Mouse (Mus musculus) megakaryocyte, adult 5-6 weeks (primary cell): Measurements from ENCODE around the gene Gse1. TPM values are rescaled to one million over a fixed set of nuclear protein-coding genes. Genes with fewer than 3 reads are reported as not detected.
"Not testable (repeated sequence)": the region's sequence is repeated elsewhere in the genome, so short reads cannot be mapped to it uniquely, and the experiment has no call there.

Experiments used
- ATAC-seq: 2 replicates; pipeline ENCODE4 v1.8.0; 2016; ENCODE audit warnings: mild to moderate bottlenecking, inconsistent platforms; ENCODE audit not compliant: poor library complexity, severe bottlenecking
- total RNA-seq, 2 experiments: library from RNA; stranded (forward) in 1 of 2; stranded (reverse) in 1 of 2; fragments of 153-499, 151-499 nt in 1 of 2; fragments of 221-1000, 200-1000 nt in 1 of 2; gene quantifications; 2 replicates each; pipeline versions ENCODE4 v1.2.3 to v1.2.4; 2015 to 2017

The Gse1 gene
- total RNA-seq, 2 experiments from 2014 or later = 6.1 to 18.3 TPM

DNA sequence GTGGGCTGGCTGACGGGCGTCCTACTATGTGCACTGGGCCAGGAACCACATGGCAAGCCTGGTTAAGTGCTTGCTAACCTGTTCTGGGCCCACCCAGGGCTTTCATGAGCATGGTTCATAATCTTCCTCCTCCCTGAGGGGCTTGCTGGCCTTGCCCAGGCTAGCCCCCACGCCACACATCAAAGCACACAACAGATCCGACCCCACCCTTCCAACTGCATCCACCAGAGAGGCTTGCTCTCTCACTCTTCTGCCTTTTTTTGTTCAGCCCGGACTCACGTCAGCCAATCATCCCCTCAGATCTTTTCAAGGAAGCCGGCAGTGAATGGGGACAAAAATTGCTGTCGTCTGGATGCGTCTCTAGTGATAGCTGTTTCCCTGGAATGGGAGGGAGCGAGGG lies 112.9 kb downstream of the Gse1 start:
- no peak for ATAC-seq

DNA sequence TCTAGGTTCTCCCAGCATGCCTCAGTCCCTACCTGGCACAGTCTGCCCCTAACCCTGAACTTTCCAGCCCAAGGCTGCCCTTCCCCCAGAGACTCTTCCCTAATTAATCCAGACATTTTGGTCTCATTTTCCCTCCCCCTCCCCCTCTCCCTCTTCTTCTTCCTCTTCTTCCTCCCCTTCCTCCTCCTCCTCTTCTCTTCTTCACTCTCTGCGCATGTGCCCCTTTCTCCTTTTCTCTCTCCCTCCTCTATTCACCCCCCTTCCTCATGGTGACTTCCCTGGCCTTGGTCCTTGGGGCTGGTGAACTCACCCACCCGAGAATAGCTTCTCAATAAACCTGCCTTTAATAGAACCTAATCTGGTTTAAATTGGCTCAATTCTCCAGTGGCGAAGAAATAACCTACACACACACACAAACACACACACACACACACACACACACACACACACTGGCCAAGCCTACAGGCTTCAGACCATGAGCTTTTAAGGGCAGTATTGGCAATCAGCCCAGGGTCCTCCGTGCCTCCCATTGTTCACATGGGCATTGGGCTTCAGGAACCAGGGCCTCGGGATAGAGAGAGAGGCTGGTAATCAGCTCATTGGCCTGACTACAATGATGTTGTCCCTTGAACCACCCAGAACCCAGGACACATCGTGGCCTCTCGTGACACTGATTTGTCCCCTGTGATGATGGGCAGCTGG lies 114.7 kb downstream of the Gse1 start:
- no peak for ATAC-seq

- no peak for ATAC-seq
Measured at GRCm38 (mm10) chr8:120343582-120343981, 115.3 kb downstream of the Gse1 start.

DNA sequence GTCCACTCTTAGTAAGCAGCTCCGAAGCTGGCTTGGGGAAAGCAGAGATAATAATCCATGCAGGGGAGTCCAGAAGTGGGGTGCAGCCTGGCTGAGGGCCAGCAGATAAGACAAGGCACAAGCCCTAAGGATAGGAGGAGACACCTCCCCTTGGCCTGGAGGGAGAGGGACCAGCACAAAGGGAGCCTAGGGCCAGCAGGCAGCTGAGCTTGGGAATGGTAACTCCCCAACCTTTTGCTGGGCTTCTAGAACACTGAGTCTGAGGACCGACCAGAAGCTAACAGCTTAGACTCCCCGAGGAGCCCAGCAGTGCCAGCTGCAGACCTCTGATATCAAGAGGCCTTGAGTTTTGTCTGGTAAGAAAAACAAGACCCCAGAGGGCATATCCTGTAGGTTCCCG lies 115.9 kb downstream of the Gse1 start:
- ATAC-seq = 0 out of 2 replicates have a peak, but pooled peaks have one; percentile 18

DNA sequence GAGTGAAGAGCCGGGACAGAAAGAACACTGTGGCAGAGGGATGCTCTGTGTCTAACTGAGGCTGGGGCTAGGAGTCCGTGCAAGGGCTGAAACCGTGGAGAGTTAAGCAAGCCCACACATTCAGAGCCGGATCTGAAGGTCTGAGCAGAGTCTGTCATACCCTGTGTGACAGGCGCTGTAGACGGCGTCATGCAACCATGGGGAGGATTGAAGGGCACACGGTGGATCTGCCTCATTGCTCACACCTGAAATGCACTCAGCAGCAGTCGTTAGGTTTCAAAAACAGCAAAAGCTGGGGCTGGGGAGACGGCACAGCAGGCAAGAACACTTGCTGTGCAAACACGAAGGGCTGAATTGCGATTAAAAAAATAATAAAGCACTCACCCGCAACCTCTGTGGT lies 116.3 kb downstream of the Gse1 start:
- ATAC-seq = no peak

- no peak for ATAC-seq
Measured at GRCm38 (mm10) chr8:120347734-120348341, 119.6 kb downstream of the Gse1 start.

- no peak for ATAC-seq
Measured at GRCm38 (mm10) chr8:120348922-120349321, 120.7 kb downstream of the Gse1 start.

GRCm38 (mm10) chr8:120351332-120352071 lies 123.2 kb downstream of the Gse1 start:
- no peak for ATAC-seq

- ATAC-seq = no peak
Measured at GRCm38 (mm10) chr8:120352096-120352495, 123.8 kb downstream of the Gse1 start.

DNA sequence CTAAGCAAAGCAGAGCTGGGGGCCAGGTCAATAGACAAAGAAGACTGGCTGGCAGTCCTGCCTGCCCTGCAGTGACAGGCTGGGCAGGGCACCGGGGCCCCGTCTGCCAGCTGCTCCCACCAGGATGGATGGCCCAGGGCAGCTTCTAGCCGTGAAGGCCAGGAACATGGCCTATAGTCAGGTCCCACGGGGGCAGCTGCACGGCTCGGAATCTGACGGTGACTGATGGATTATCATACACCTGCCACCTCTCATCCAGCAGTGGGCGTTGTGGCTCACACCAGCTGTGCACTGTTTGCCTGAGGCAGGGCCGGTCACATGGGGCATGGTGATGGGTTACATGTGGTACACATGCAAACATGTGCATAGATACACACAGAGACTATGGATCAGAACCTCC lies 127.8 kb downstream of the Gse1 start:
- ATAC-seq = no peak

- no peak for ATAC-seq
Measured at GRCm38 (mm10) chr8:120357504-120357903, 129.2 kb downstream of the Gse1 start.

- no peak for ATAC-seq
Measured at GRCm38 (mm10) chr8:120361301-120361700, 133.0 kb downstream of the Gse1 start.

- ATAC-seq = peak; percentile 53
Measured at GRCm38 (mm10) chr8:120363552-120364071, 135.4 kb downstream of the Gse1 start.

GRCm38 (mm10) chr8:120364093-120364725 lies 136.0 kb downstream of the Gse1 start:
- ATAC-seq = peak; percentile 42

GRCm38 (mm10) chr8:120366840-120367239 lies 138.6 kb downstream of the Gse1 start:
- no peak for ATAC-seq

GRCm38 (mm10) chr8:120368191-120368590 lies 139.9 kb downstream of the Gse1 start:
- ATAC-seq = not testable (repeated sequence)

DNA sequence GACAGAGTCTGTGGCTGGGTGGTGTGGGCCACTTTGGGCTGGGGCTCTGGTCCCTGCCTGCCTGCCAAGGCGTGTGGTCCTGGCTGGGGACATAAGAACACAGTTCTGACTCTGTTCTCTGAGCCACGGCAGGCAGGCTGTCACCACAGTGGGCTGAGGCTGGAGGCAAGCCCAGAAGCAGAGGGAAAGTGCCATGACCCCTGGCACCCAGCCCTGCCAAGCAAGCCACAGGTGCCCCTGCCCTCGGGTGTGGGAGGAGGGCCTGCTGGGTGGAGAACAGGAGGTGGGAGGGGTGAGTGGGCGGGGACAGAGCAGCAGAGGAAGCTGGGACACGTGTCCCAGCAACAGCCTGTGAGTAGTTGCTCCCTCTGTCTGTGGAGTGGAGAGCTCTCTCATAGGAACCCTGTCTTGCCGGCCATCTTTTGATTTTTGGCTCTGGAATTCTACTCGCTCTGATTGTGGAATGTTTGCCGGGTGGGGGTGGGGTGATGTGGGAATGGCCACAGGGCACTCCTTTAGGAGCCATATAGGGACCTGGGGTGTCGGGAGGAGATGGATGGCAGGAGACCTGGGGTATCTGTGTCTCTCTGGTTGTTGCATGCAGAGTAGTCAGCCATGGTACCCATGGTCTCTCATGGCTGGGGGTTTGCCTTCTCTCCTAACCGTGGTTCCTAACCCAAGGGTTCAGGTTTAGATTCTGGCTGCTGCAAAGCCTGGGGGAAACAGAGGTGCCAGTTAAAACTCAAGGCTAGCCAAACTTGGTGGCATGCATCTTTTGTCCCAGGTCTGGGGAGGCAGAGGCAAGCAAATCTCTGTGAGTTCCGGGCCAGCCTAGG lies 140.8 kb downstream of the Gse1 start:
- ATAC-seq = peak; percentile 79

DNA sequence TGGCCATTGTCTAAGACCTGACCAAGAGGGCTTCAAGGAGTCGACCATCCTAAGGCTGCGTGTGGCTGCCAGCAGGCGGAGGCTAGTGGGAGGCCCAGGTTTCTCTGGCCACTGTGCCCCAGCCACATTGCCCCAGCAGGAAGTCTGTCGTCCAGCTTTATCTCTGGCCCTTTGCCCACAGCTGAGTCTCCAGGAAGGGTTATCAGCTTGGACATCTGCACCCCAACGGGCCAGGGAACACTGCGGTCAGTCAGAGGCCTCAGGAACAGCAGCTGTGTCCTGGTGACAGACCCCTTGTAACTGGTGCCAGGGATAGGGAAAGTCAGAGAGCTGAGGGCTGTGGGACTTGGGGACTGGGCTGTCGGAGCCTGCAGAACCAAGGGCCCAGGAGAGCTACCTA lies 141.7 kb downstream of the Gse1 start:
- peak; percentile 15 for ATAC-seq

GRCm38 (mm10) chr8:120370461-120370860 lies 142.2 kb downstream of the Gse1 start:
- no peak for ATAC-seq

DNA sequence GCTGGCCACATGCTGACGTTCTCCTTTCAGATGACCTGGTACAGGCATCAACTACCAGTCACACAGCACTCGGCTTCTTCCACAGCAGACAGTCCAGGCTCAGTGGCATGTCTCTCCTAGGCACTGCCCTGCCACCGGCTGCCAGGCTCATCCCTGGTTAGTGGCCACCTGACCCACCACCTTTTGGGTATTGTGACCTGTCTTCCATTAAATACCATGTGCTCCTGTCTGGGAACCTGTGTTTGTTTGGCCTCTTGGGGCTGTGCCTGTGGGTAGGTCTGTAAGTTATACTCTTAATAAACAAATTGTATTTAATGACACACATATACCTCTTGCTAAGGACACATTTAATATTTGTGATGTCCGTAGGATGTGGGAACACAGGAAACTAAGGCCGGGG lies 142.9 kb downstream of the Gse1 start:
- no peak for ATAC-seq
